Mouse (Mus musculus) frontal cortex, adult (tissue): Measurements from ENCODE around the gene Pex10.

Experiments used
- ATAC-seq: cut with Nextera tagmentation; 2 replicates; pipeline ENCODE4 v1.9.2; 2017; ENCODE audit warnings: mild to moderate bottlenecking, moderate library complexity, mixed read lengths; ENCODE audit not compliant: low TSS enrichment

The Pex10 gene

GRCm38 (mm10) chr4:155066834-155067522 is at the start of gene Pex10:
Pex10 (plus strand) TSS chr4:155067016.
- ATAC-seq: peak; percentile 76

- no peak for ATAC-seq
Observed at GRCm38 (mm10) chr4:155017253-155017878, 49.5 kb upstream of the Pex10 start.

- ATAC-seq: no peak
Observed at GRCm38 (mm10) chr4:155018066-155018465, 48.8 kb upstream of the Pex10 start.

GRCm38 (mm10) chr4:155018601-155019335 is 48.0 kb upstream of the Pex10 start:
- ATAC-seq: no peak

GRCm38 (mm10) chr4:155019336-155019847 is 47.4 kb upstream of the Pex10 start:
- ATAC-seq: peak; percentile 31; the same call in 1 of the 2 replicates

GRCm38 (mm10) chr4:155020141-155020540 is 46.7 kb upstream of the Pex10 start:
- ATAC-seq: no peak

- ATAC-seq: no peak
Observed at GRCm38 (mm10) chr4:155020813-155021212, 46.0 kb upstream of the Pex10 start.

- peak; percentile 15; the same call in 1 of the 2 replicates for ATAC-seq
Observed at GRCm38 (mm10) chr4:155022228-155022855, 44.5 kb upstream of the Pex10 start.

GRCm38 (mm10) chr4:155024170-155025010 is 42.4 kb upstream of the Pex10 start:
- ATAC-seq: peak; percentile 55

GRCm38 (mm10) chr4:155033115-155033514 is 33.7 kb upstream of the Pex10 start:
- no peak for ATAC-seq

GRCm38 (mm10) chr4:155034202-155034601 is 32.6 kb upstream of the Pex10 start:
- no peak for ATAC-seq

GRCm38 (mm10) chr4:155034787-155035186 is 32.0 kb upstream of the Pex10 start:
- ATAC-seq: peak; percentile 45

GRCm38 (mm10) chr4:155040197-155040596 is 26.6 kb upstream of the Pex10 start:
- peak; percentile 64 for ATAC-seq

- peak; percentile 13; the same call in 1 of the 2 replicates for ATAC-seq
Observed at GRCm38 (mm10) chr4:155040696-155041095, 26.1 kb upstream of the Pex10 start.

- 0 out of 2 replicates have a peak, but pooled peaks have one; percentile 19 for ATAC-seq
Observed at GRCm38 (mm10) chr4:155042606-155043288, 24.1 kb upstream of the Pex10 start.

GRCm38 (mm10) chr4:155043289-155043625 is 23.6 kb upstream of the Pex10 start:
- ATAC-seq: no peak

- ATAC-seq: no peak
Observed at GRCm38 (mm10) chr4:155046636-155047035, 20.2 kb upstream of the Pex10 start.

GRCm38 (mm10) chr4:155050116-155050515 is 16.7 kb upstream of the Pex10 start:
- ATAC-seq: no peak

- no peak for ATAC-seq
Observed at GRCm38 (mm10) chr4:155056724-155057123, 10.1 kb upstream of the Pex10 start, which contains the start of gene Plch2. Plch2 (minus strand) TSS chr4:155056784.

- ATAC-seq: no peak
Observed at GRCm38 (mm10) chr4:155058325-155058724, 8.5 kb upstream of the Pex10 start.
